Mouse (Mus musculus) limb, embryonic 11.5 days (tissue): ENCODE data around the gene Pknox2. TPM values are rescaled to one million over a fixed set of nuclear protein-coding genes. Genes with fewer than 3 reads are reported as not detected.

Source experiments
- ATAC-seq: fragments of 200-750 bp; cut with Nextera tagmentation; 2 replicates; pipeline ENCODE4 v1.8.0; 2017; ENCODE audit warnings: low read depth; ENCODE audit not compliant: insufficient number of reproducible peaks, low FRiP score, low TSS enrichment
- DNase-seq: peaks from one replicate; pipeline ENCODE4 v3.0.0-alpha.2; 2015; ENCODE audit warnings: low spot score
- H3K27ac ChIP-seq: fragments of 300-500 bp; sonication (generic); replicated peaks from 2 replicates; pipeline ENCODE4 v1.5.1; 2014; ENCODE audit warnings: low read depth, mild to moderate bottlenecking, low read length
- H3K27me3 ChIP-seq: fragments of 300-500 bp; sonication (generic); 2 replicates; pipeline ENCODE4 v1.6.1; 2014; ENCODE audit warnings: mild to moderate bottlenecking, low read length, mixed read lengths; ENCODE audit not compliant: control insufficient read depth, insufficient read depth
- H3K36me3 ChIP-seq: fragments of 300-500 bp; sonication (generic); 2 replicates; pipeline ENCODE4 v1.6.1; 2014; ENCODE audit warnings: mild to moderate bottlenecking, low read length, moderate library complexity, mixed read lengths; ENCODE audit not compliant: control insufficient read depth, insufficient read depth
- H3K4me1 ChIP-seq: fragments of 300-500 bp; sonication (generic); 2 replicates; pipeline ENCODE4 v1.6.1; 2014; ENCODE audit warnings: low read length, mixed read lengths; ENCODE audit not compliant: control insufficient read depth, insufficient read depth
- H3K4me2 ChIP-seq: fragments of 300-500 bp; sonication (generic); 2 replicates; pipeline ENCODE4 v1.6.1; 2014; ENCODE audit warnings: low read depth, mild to moderate bottlenecking, moderate library complexity; ENCODE audit not compliant: severe bottlenecking
- H3K4me3 ChIP-seq: fragments of 300-500 bp; sonication (generic); 2 replicates; pipeline ENCODE4 v1.5.1; 2014; ENCODE audit warnings: low read depth, low read length
- H3K9ac ChIP-seq: fragments of 300-500 bp; sonication (generic); 2 replicates; pipeline ENCODE4 v1.6.1; 2014; ENCODE audit warnings: mild to moderate bottlenecking, low read length
- H3K9me3 ChIP-seq: fragments of 300-500 bp; sonication (generic); 2 replicates; pipeline ENCODE4 v1.6.1; 2016; ENCODE audit warnings: low read length; ENCODE audit not compliant: control insufficient read depth
- WGBS: fragments of 180-500 bp; shearing (Covaris S2); extraction: QIAGEN DNeasy Blood & Tissue Kit; methylation state at CpG from one replicate; pipeline ENCODE4 v1.1.7; 2014; 5-methylcytosine and 5-hydroxymethylcytosine counted together
- polyA plus RNA-seq: library from polyadenylated mRNA; unstranded; fragments of >200 nt; fragmentation: Nextera tagmentation; extraction: Ambion mirVana; gene quantifications from 2 replicates; pipeline ENCODE4 v1.2.1, GENCODE M21; 2014

Gene Pknox2
- polyA plus RNA-seq, 1 experiment from 2014 or later: 11.3 TPM

DNA sequence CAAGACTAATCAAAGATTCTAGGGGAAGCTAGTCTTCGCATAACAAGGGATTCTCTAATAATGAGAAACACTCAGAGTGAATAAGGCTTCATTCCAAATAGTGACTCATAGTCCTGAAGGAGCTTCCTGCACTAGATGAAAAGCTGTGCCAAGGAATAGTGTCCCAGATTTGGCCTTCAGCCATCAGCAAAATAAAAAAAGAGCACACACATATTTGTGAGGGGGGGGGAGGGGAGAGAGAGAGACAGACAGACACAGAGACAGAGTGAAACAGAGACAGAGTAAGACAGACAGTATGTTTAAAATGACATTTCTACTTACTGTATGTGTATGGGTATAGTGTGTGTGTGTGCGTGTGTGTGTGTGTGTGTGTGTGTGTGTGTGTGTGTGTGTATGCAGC, 61.8 kb downstream of the Pknox2 start:
- no peaks in the 10 kb centered on the region for H3K27me3 ChIP-seq
- ATAC-seq (no peak), DNase-seq (no peak)
- no peak overlapping the region for H3K4me3 ChIP-seq
- H3K27ac ChIP-seq: no peak overlapping the region
- H3K9me3 ChIP-seq: no peaks in the 10 kb centered on the region
- WGBS: 79% methylated on average over 2 of the region's 2 CpGs
- H3K4me1 ChIP-seq: peaks cover 5% of the 10 kb centered on the region; the same call in 1 of the 2 replicates
- H3K36me3 ChIP-seq: no peaks in the 10 kb centered on the region
- no peak overlapping the region for H3K9ac ChIP-seq
- H3K4me2 ChIP-seq: no peak overlapping the region

DNA sequence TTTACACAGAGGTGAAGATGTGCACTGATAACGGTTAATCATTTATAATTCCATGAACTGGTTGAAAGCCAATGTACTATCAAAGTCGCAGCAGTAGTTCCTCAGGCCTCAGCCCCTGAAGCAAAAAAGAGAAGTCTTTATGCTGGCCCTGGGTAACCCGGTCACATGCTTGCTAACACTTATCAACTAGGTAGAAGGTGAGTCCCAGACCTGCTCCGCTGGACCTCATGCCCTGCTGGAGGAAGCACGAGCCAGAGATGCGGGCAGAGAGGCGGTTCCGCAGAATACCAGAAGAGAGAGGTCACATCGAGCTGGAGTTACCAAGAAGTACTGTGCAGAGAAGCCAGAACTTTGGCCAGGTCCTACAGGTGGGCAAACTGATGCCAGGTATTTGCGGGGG, 65.0 kb downstream of the Pknox2 start:
- Histone ChIP-seq H3K9me3 (no peaks in the 10 kb centered on the region), H3K36me3 (no peaks in the 10 kb centered on the region), H3K27ac (no peak overlapping the region), H3K4me3 (no peak overlapping the region), H3K9ac (no peak overlapping the region), H3K4me2 (no peak overlapping the region), H3K4me1 (no peaks in the 10 kb centered on the region), H3K27me3 (no peaks in the 10 kb centered on the region)
- no peak for ATAC-seq
- no peak for DNase-seq
- 94% methylated on average over 10 of the region's 10 CpGs for WGBS

DNA sequence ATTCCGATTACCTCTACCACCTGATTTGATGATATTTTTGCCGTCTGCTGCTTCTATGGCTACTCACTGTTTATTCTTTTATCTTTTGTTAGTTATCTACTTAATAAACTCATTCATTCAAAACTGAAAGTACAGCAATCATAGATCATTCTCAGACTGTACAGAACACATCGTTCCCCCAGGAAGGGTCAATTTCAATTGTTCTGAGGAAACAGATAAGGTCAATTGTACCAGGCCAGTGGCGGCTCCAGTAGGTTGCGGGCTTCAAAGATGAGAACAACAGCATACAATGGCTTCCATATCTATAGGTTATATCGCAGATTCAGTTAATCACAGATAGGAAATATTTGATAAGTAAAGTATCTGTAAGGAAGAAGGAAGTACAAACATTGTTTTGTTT, 66.9 kb downstream of the Pknox2 start:
- Histone ChIP-seq H3K9me3 (no peaks in the 10 kb centered on the region), H3K9ac (no peak overlapping the region), H3K4me3 (no peak overlapping the region), H3K27me3 (no peaks in the 10 kb centered on the region), H3K27ac (no peak overlapping the region), H3K4me2 (no peak overlapping the region), H3K36me3 (no peaks in the 10 kb centered on the region), H3K4me1 (peaks cover 8% of the 10 kb centered on the region; the same call in 1 of the 2 replicates)
- DNase-seq (no peak), ATAC-seq (no peak)
- 95% methylated on average over 6 of the region's 6 CpGs for WGBS

DNA sequence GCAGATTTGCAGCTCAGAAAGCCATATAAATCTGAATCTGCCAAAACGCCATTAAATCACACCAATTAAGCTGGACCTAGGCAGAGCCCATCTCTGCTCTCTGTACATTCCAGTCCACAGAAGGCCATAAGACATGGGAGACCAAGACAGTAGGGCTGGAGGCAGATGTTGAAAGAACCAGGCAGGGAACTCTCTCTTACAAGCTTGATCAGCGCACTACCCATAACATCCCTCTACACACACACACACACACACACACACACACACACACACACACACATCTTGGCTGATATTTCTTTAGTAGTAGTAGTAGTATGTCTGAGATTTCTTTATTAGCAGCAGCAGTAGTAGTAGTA, 70.2 kb downstream of the Pknox2 start:
- Histone ChIP-seq H3K36me3 (no peaks in the 10 kb centered on the region), H3K27ac (no peak overlapping the region), H3K9ac (no peak overlapping the region), H3K4me3 (no peak overlapping the region), H3K4me2 (no peak overlapping the region), H3K4me1 (peaks cover 13% of the 10 kb centered on the region), H3K27me3 (peaks cover 3% of the 10 kb centered on the region; the same call in 1 of the 2 replicates), H3K9me3 (no peaks in the 10 kb centered on the region)
- DNase-seq (no peak), ATAC-seq (no peak)
- 41% methylated on average over 2 of the region's 2 CpGs for WGBS

DNA sequence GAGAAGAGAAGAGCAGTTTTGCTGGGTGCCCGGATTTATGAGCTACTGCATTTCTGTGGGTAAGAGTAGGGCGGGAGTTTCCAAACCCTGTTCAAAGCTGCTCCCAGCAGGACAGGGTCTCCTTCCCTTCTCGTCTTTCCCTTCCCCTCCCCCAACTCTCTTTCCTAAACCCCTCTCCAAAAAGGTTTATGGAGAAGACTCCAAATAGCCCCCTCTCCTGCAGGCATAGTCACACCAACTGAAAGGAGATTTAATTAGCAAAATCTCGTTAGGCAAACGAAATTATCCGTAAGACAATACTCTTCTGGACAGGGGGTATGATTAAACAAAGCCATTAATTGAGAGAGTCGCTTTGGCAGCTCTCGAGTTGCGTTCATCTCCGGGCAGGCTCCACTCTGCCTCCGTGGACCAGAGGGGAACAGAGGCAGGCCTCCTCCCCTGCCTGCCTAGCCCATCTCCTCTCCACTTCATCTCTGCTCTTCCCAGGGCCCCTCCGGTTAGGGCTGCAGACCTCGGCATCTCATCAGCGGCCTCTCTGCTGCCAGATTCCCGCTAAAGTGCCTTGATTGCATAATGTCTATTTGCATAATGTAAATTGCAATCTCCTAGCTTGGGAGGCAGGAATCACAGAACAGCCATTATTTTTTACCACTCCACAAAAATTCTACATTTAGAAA, 70.7 kb downstream of the Pknox2 start:
- Histone ChIP-seq H3K4me2 (peak overlapping the region; percentile 24; the same call in 1 of the 2 replicates), H3K27ac (no peak overlapping the region), H3K9me3 (no peaks in the 10 kb centered on the region), H3K27me3 (peaks cover 3% of the 10 kb centered on the region; the same call in 1 of the 2 replicates), H3K36me3 (no peaks in the 10 kb centered on the region), H3K4me3 (no peak overlapping the region), H3K9ac (no peak overlapping the region), H3K4me1 (peaks cover 13% of the 10 kb centered on the region)
- DNase-seq (no peak), ATAC-seq (no peak)
- WGBS: 2% methylated on average over 15 of the region's 15 CpGs

DNA sequence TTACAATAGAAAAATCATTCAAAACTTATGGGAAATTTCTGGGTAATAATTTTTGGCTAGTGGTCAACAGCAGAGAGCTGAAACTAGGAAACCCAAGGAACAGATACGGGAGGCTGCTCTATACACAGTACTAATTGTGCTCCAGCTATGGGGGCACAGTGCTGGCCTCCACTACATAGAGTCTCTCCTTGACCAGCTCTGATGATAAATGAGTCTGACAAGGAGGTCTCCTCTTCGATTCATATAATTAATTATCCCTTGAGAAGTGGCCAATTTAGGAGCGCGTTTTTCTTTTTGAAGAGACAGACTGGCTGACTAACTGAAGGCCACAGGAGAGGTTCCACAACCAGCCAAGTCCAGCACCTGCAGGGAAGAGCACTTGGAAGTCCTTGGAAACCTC, 71.3 kb downstream of the Pknox2 start:
- H3K9ac ChIP-seq: no peak overlapping the region
- ATAC-seq (no peak), DNase-seq (no peak)
- no peaks in the 10 kb centered on the region for H3K9me3 ChIP-seq
- no peak overlapping the region for H3K4me3 ChIP-seq
- H3K4me1 ChIP-seq: peaks cover 13% of the 10 kb centered on the region
- H3K27ac ChIP-seq: no peak overlapping the region
- WGBS: 47% methylated on average over 4 of the region's 4 CpGs
- H3K4me2 ChIP-seq: no peak overlapping the region
- peaks cover 3% of the 10 kb centered on the region; the same call in 1 of the 2 replicates for H3K27me3 ChIP-seq
- H3K36me3 ChIP-seq: no peaks in the 10 kb centered on the region

DNA sequence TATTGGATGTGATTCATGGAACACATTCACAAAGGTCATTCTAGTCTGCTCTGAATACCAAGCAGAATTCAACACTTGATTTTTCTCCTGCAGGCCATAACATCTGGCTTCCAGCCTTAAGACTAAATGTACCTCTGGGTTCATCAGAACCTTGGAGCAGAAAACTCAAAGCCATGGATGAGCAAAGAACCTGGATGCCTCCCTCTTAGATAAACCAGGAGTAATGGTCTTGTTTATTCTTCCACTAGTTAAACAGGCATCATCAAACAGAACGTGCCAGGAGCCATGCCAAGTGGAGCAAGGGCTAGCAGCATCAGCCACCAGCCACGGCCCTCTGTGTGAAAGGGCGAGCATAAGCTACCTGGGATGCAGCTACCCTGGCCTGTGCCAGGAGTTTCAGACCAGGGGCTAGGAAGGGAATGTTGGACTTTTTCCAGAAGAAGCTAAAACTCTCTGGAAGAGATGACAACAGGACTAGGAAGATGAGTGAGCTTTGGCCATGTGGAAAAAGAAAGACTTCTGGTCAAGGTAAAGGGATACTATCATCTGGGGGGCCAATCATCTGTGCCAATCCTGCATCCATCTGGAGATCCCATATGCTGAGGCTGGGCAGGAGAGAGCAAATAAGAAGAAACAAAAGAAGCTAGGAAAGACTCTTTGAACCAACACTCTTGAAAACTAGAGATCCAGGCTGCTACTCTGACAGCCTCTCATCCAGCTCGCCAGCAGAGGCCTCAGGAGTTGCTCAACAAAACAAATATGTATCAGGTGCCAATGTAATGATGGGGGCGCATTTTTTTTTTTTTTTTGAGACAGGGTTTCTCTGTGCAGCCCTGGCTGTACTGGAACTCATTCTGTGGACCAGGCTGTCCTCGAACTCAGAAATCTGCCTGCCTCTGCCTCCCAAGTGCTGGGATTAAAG, 77.6 kb downstream of the Pknox2 start:
- Histone ChIP-seq H3K4me3 (no peak overlapping the region), H3K9ac (no peak overlapping the region), H3K27ac (no peak overlapping the region), H3K27me3 (no peaks in the 10 kb centered on the region), H3K4me1 (peaks cover 4% of the 10 kb centered on the region), H3K4me2 (no peak overlapping the region), H3K36me3 (no peaks in the 10 kb centered on the region), H3K9me3 (no peaks in the 10 kb centered on the region)
- no peak for ATAC-seq
- DNase-seq: no peak
- 85% methylated on average over 6 of the region's 6 CpGs for WGBS

DNA sequence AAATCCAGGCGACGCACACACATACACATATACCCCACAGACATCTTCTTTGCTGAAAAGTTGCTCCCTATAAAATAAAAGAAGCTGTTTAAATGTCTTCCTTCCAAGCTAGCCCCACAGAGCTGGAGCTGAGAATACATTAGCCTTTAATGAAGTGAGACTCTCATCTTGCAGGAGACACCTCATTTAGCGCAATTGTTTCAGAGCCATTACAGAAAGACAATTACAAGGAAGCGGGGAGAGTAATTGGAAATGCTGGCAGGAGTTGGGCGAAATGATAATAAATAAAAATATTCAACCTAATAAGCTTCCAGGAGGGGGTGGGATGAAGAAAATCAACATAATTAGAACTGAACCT, 79.8 kb downstream of the Pknox2 start:
- no peak for DNase-seq
- no peak overlapping the region for H3K4me2 ChIP-seq
- H3K4me3 ChIP-seq: no peak overlapping the region
- 0 out of 2 replicates have a peak, but pooled peaks cover 1% of the 10 kb centered on the region for H3K4me1 ChIP-seq
- no peak for ATAC-seq
- no peaks in the 10 kb centered on the region for H3K9me3 ChIP-seq
- no peak overlapping the region for H3K27ac ChIP-seq
- H3K36me3 ChIP-seq: no peaks in the 10 kb centered on the region
- no peak overlapping the region for H3K9ac ChIP-seq
- 71% methylated on average over 5 of the region's 5 CpGs for WGBS
- H3K27me3 ChIP-seq: no peaks in the 10 kb centered on the region
